Mouse (Mus musculus): ENCODE measurements at regions not wholly inside any gene's neighbourhood (a gene's known extent, or its start where the extent isn't known, plus 50 kb on each side); places are given as distances from the start of the nearest gene placed in this dataset.

- TF ChIP-seq ETS1 (conservative IDR thresholded peaks at IDR 0.05; ENCODE audit: low read depth, low read length) (no peak), SMC3 (IDR thresholded peaks at IDR 0.05; ENCODE audit: low read depth, low read length) (no peak), NELFE (IDR thresholded peaks at IDR 0.05; ENCODE audit: low read depth, low read length) (no peak), GABPA (IDR thresholded peaks at IDR 0.05; ENCODE audit: insufficient replicate concordance, low read depth, low read length) (no peak), NRF1 (IDR thresholded peaks at IDR 0.05; ENCODE audit: low read depth, low read length) (no peak), JUN (IDR thresholded peaks at IDR 0.05; ENCODE audit: insufficient read depth, low read depth, low read length) (no peak), E2F4 (IDR thresholded peaks at IDR 0.05; ENCODE audit: insufficient replicate concordance, low read depth, low read length) (no peak), ZNF384 (IDR thresholded peaks at IDR 0.05; ENCODE audit: low read depth, low read length) (no peak), JUND (conservative IDR thresholded peaks at IDR 0.05; ENCODE audit: low read depth, low read length) (no peak), MXI1 (IDR thresholded peaks at IDR 0.05; ENCODE audit: low read depth, low read length) (no peak), BHLHE40 (IDR thresholded peaks at IDR 0.05; ENCODE audit: low read depth, low read length) (no peak), MAFK (IDR thresholded peaks at IDR 0.05; ENCODE audit: insufficient replicate concordance, low read length) (no peak), MEF2A (IDR thresholded peaks at IDR 0.05; ENCODE audit: borderline replicate concordance, low read depth, low read length) (no peak), TBP (conservative IDR thresholded peaks at IDR 0.05; ENCODE audit: low read depth, low read length) (no peak)
- H3K27ac ChIP-seq (ENCODE audit: insufficient read depth, low read depth): no peak overlapping the region
- no peak overlapping the region for H3K4me3 ChIP-seq (replicated peaks in 1 of 3; ENCODE audit: low read depth in 2 of 3, low read length in 2 of 3, poor library complexity in 1 of 3)
- DNase-seq (ENCODE audit: extremely low read depth): no peak
- H3K4me1 ChIP-seq (ENCODE audit: control insufficient read depth in 1 of 2, insufficient read depth in 2 of 2): no peaks in the 10 kb centered on the region
- in situ Hi-C loops (cut with MboI; ENCODE audit: low pct_ligation_motif_present, low pct_unique_long_range_greater_than_20kb, low sequenced_read_pairs) (no loop called here), dilution Hi-C loops (cut with MboI; ENCODE audit: extremely low pct_ligation_motif_present, extremely low pct_unique_long_range_greater_than_20kb, low sequenced_read_pairs) (no loop called here)
- no peaks in the 10 kb centered on the region for H3K36me3 ChIP-seq (replicated peaks in 1 of 2; ENCODE audit: control insufficient read depth in 1 of 2, insufficient read depth in 1 of 2, low read length in 1 of 2)
- no peaks in the 10 kb centered on the region for H3K27me3 ChIP-seq (replicated peaks)
- H3K9ac ChIP-seq (ENCODE audit: insufficient read depth, low read depth): no peak overlapping the region
- no peak overlapping the region for H3K4me2 ChIP-seq (ENCODE audit: insufficient read depth, low read depth, poor library complexity, severe bottlenecking)
- H3K9me3 ChIP-seq (replicated peaks; ENCODE audit: low read length): no peaks in the 10 kb centered on the region
- H3K79me2 ChIP-seq (replicated peaks; ENCODE audit: control insufficient read depth, extremely low read depth, insufficient read depth, poor library complexity, severe bottlenecking): no peaks in the 10 kb centered on the region
Measured at GRCm38 (mm10) chr10:12180965-12181364, 688.2 kb downstream of the Utrn start.

- in situ Hi-C loops (cut with MboI; ENCODE audit: low pct_ligation_motif_present, low pct_unique_long_range_greater_than_20kb, low sequenced_read_pairs): no loop called here
- no peak for DNase-seq (ENCODE audit: extremely low read depth)
- no peak overlapping the region for H3K4me3 ChIP-seq (replicated peaks in 1 of 3; ENCODE audit: low read depth in 2 of 3, low read length in 2 of 3, poor library complexity in 1 of 3)
- H3K9me3 ChIP-seq (replicated peaks; ENCODE audit: low read length): no peaks in the 10 kb centered on the region
- dilution Hi-C loops (cut with MboI; ENCODE audit: extremely low pct_ligation_motif_present, extremely low pct_unique_long_range_greater_than_20kb, low sequenced_read_pairs): no loop called here
- no peaks in the 10 kb centered on the region for H3K36me3 ChIP-seq (replicated peaks in 1 of 2; ENCODE audit: control insufficient read depth in 1 of 2, insufficient read depth in 1 of 2, low read length in 1 of 2)
- no peak for TF ChIP-seq NELFE (IDR thresholded peaks at IDR 0.05; ENCODE audit: low read depth, low read length)
- H3K27me3 ChIP-seq (replicated peaks): no peaks in the 10 kb centered on the region
- no peak overlapping the region for H3K9ac ChIP-seq (ENCODE audit: insufficient read depth, low read depth)
- H3K79me2 ChIP-seq (replicated peaks; ENCODE audit: control insufficient read depth, extremely low read depth, insufficient read depth, poor library complexity, severe bottlenecking): no peaks in the 10 kb centered on the region
- no peak overlapping the region for H3K4me2 ChIP-seq (ENCODE audit: insufficient read depth, low read depth, poor library complexity, severe bottlenecking)
- no peak overlapping the region for H3K27ac ChIP-seq (ENCODE audit: insufficient read depth, low read depth)
- H3K4me1 ChIP-seq (ENCODE audit: control insufficient read depth in 1 of 2, insufficient read depth in 2 of 2): no peaks in the 10 kb centered on the region
Measured at GRCm38 (mm10) chr10:12186918-12187639, 682.1 kb downstream of the Utrn start.

All from CH12.LX (cell line).